27 mouse cellular contexts compared by ENCODE assay signal in genomic region chr3:153819438-153819837, GRCm38 (mm10). TPM values are rescaled to one million over a fixed set of nuclear protein-coding genes. Genes with fewer than 3 reads are reported as not detected.
DNase-seq lines count a peak whose midpoint lies in the region; ATAC-seq and TF ChIP-seq lines count a peak whose summit lies in the region.
"Had no signal": no experiment of that assay in that cellular context is flagged by ENCODE, and none has a peak within 500 bp of the region (broad histone marks: within the 10 kb centered on the region; RNA-seq: fewer than 3 reads in every experiment).

No protein-coding gene starts in this region.

- intact Hi-C loops in left cerebral cortex, adult 2 months (cut with DNase I): no loop called here

- no peaks in the 10 kb centered on the region for H3K36me3 ChIP-seq in hindbrain, embryonic 11.5 days (ENCODE audit: control insufficient read depth, insufficient read depth, low read length)
- H3K36me3 ChIP-seq in hindbrain, embryonic 13.5 days: no peaks in the 10 kb centered on the region
- H3K36me3 ChIP-seq in neural tube, embryonic 11.5 days (ENCODE audit: control insufficient read depth, insufficient read depth, low read length): no peaks in the 10 kb centered on the region
- no peaks in the 10 kb centered on the region for H3K36me3 ChIP-seq in neural tube, embryonic 15.5 days
- no peaks in the 10 kb centered on the region for H3K36me3 ChIP-seq in midbrain, postnatal 0 days (ENCODE audit: insufficient read depth, low read length)
- H3K36me3 ChIP-seq: embryonic facial prominence, embryonic 12.5 days; heart, embryonic 13.5 days; kidney, embryonic 15.5 days; limb, embryonic 15.5 days had no signal

- H3K4me2 ChIP-seq in hindbrain, embryonic 11.5 days (replicated peaks; ENCODE audit: low read depth, low read length): no peak overlapping the region
- H3K4me2 ChIP-seq in hindbrain, embryonic 13.5 days: no peak overlapping the region
- H3K4me2 ChIP-seq in neural tube, embryonic 11.5 days (ENCODE audit: low read depth): no peak overlapping the region
- no peak overlapping the region for H3K4me2 ChIP-seq in neural tube, embryonic 15.5 days
- H3K4me2 ChIP-seq in midbrain, postnatal 0 days (ENCODE audit: low read depth, low read length, poor library complexity, severe bottlenecking): no peak overlapping the region
- H3K4me2 ChIP-seq: embryonic facial prominence, embryonic 12.5 days; heart, embryonic 13.5 days; kidney, embryonic 15.5 days; limb, embryonic 15.5 days had no signal

- DNase-seq in hindbrain, embryonic 11.5 days (ENCODE audit: low spot score): peak; percentile 27
- peak; percentile 40 for DNase-seq in neural tube, embryonic 11.5 days (ENCODE audit: low spot score)
- peak; percentile 33 for DNase-seq in embryo, embryonic 11 days
- DNase-seq in midbrain, postnatal 0 days (ENCODE audit: low spot score): peak; percentile 57
- no peak for DNase-seq in left cerebral cortex, adult 2 months (ENCODE audit: extremely low spot score in 1 of 2, low spot score in 2 of 2)
- DNase-seq: adrenal gland, adult 8-10 months; cerebellum, adult 9-10 months; gastrocnemius, postnatal 36 days; heart, adult 2 months; kidney, adult 11 months; kidney, postnatal 36 days; left cerebral cortex, postnatal 4 days; lung, postnatal 4 days; retina, postnatal 1 day; right cerebral cortex, postnatal 25 days; spleen, adult 18-20 months had no signal

- no peaks in the 10 kb centered on the region for H3K9me3 ChIP-seq in hindbrain, embryonic 11.5 days (ENCODE audit: control insufficient read depth, low read length)
- H3K9me3 ChIP-seq in hindbrain, embryonic 13.5 days: no peaks in the 10 kb centered on the region
- H3K9me3 ChIP-seq in neural tube, embryonic 11.5 days (ENCODE audit: control insufficient read depth, low read length): no peaks in the 10 kb centered on the region
- H3K9me3 ChIP-seq in neural tube, embryonic 15.5 days (replicated peaks): no peaks in the 10 kb centered on the region
- 0 out of 2 replicates have a peak, but pooled peaks cover 2% of the 10 kb centered on the region for H3K9me3 ChIP-seq in midbrain, postnatal 0 days (ENCODE audit: low read length)
- H3K9me3 ChIP-seq: embryonic facial prominence, embryonic 12.5 days; heart, embryonic 13.5 days; kidney, embryonic 15.5 days; limb, embryonic 15.5 days had no signal

- no peaks in the 10 kb centered on the region for H3K4me1 ChIP-seq in hindbrain, embryonic 11.5 days (replicated peaks; ENCODE audit: control insufficient read depth, insufficient read depth, low read length)
- peaks cover 10% of the 10 kb centered on the region for H3K4me1 ChIP-seq in hindbrain, embryonic 13.5 days (replicated peaks)
- H3K4me1 ChIP-seq in neural tube, embryonic 11.5 days (ENCODE audit: control insufficient read depth, insufficient read depth, low read length): no peaks in the 10 kb centered on the region
- H3K4me1 ChIP-seq in neural tube, embryonic 15.5 days: no peaks in the 10 kb centered on the region
- H3K4me1 ChIP-seq in midbrain, postnatal 0 days (ENCODE audit: insufficient read depth, low read length): no peaks in the 10 kb centered on the region
- H3K4me1 ChIP-seq: embryonic facial prominence, embryonic 12.5 days; limb, embryonic 15.5 days had no signal

- no peak overlapping the region for H3K27ac ChIP-seq in hindbrain, embryonic 11.5 days (ENCODE audit: low read depth, low read length)
- H3K27ac ChIP-seq in hindbrain, embryonic 13.5 days: no peak overlapping the region
- H3K27ac ChIP-seq in neural tube, embryonic 11.5 days (ENCODE audit: low read depth, low read length): no peak overlapping the region
- H3K27ac ChIP-seq in neural tube, embryonic 15.5 days (replicated peaks): no peak overlapping the region
- H3K27ac ChIP-seq in midbrain, postnatal 0 days (ENCODE audit: low read depth, low read length): no peak overlapping the region
- no peak overlapping the region for H3K27ac ChIP-seq in left cerebral cortex, adult 2 months
- H3K27ac ChIP-seq: embryonic facial prominence, embryonic 12.5 days; heart, adult 2 months; heart, embryonic 13.5 days; kidney, embryonic 15.5 days; limb, embryonic 15.5 days had no signal

- peak; percentile 41 for TF ChIP-seq CTCF in midbrain, postnatal 0 days (IDR thresholded peaks at IDR 0.05)
- TF ChIP-seq CTCF in left cerebral cortex, adult 2 months (IDR thresholded peaks at IDR 0.05): no peak

- no peak overlapping the region for H3K9ac ChIP-seq in hindbrain, embryonic 11.5 days (ENCODE audit: low read depth, low read length)
- H3K9ac ChIP-seq in hindbrain, embryonic 13.5 days: no peak overlapping the region
- no peak overlapping the region for H3K9ac ChIP-seq in neural tube, embryonic 11.5 days (ENCODE audit: low read length)
- H3K9ac ChIP-seq in neural tube, embryonic 15.5 days (replicated peaks): no peak overlapping the region
- no peak overlapping the region for H3K9ac ChIP-seq in midbrain, postnatal 0 days (replicated peaks; ENCODE audit: low read length, poor library complexity, severe bottlenecking)
- H3K9ac ChIP-seq: embryonic facial prominence, embryonic 12.5 days; heart, embryonic 13.5 days; kidney, embryonic 15.5 days; limb, embryonic 15.5 days had no signal

- no peak overlapping the region for H3K4me3 ChIP-seq in hindbrain, embryonic 11.5 days (ENCODE audit: low read depth, low read length)
- no peak overlapping the region for H3K4me3 ChIP-seq in hindbrain, embryonic 13.5 days
- no peak overlapping the region for H3K4me3 ChIP-seq in neural tube, embryonic 11.5 days (ENCODE audit: low read depth, low read length)
- H3K4me3 ChIP-seq in neural tube, embryonic 15.5 days (replicated peaks): no peak overlapping the region
- H3K4me3 ChIP-seq in midbrain, postnatal 0 days (ENCODE audit: low read depth, low read length): no peak overlapping the region
- no peak overlapping the region for H3K4me3 ChIP-seq in left cerebral cortex, adult 2 months
- H3K4me3 ChIP-seq: embryonic facial prominence, embryonic 12.5 days; heart, adult 2 months; heart, embryonic 13.5 days; kidney, embryonic 15.5 days; limb, embryonic 15.5 days had no signal

- WGBS in hindbrain, embryonic 11.5 days: 73% methylated on average over 9 of the region's 9 CpGs
- WGBS in hindbrain, embryonic 13.5 days: 63% methylated on average over 9 of the region's 9 CpGs
- 83% methylated on average over 9 of the region's 9 CpGs for WGBS in neural tube, embryonic 11.5 days
- WGBS in neural tube, embryonic 15.5 days: 59% methylated on average over 9 of the region's 9 CpGs
- WGBS in midbrain, postnatal 0 days: 60% methylated on average over 9 of the region's 9 CpGs

- peak; percentile 57; the same call in 1 of the 2 replicates for ATAC-seq in hindbrain, embryonic 11.5 days (ENCODE audit: low FRiP score)
- ATAC-seq in hindbrain, embryonic 13.5 days (ENCODE audit: low FRiP score): no peak
- ATAC-seq in neural tube, embryonic 11.5 days (ENCODE audit: insufficient read depth, low FRiP score, low TSS enrichment): no peak
- ATAC-seq in neural tube, embryonic 15.5 days (ENCODE audit: low FRiP score): no peak
- ATAC-seq in midbrain, postnatal 0 days (ENCODE audit: low FRiP score): no peak
- ATAC-seq: activated CD4-positive, CD25-positive, alpha-beta regulatory T cell, adult 4 months had no signal

- H3K27me3 ChIP-seq in hindbrain, embryonic 11.5 days (ENCODE audit: control insufficient read depth, insufficient read depth, low read length): no peaks in the 10 kb centered on the region
- no peaks in the 10 kb centered on the region for H3K27me3 ChIP-seq in hindbrain, embryonic 13.5 days
- no peaks in the 10 kb centered on the region for H3K27me3 ChIP-seq in neural tube, embryonic 11.5 days (ENCODE audit: control insufficient read depth, insufficient read depth, low read length)
- no peaks in the 10 kb centered on the region for H3K27me3 ChIP-seq in neural tube, embryonic 15.5 days (replicated peaks)
- no peaks in the 10 kb centered on the region for H3K27me3 ChIP-seq in midbrain, postnatal 0 days (ENCODE audit: insufficient read depth, low read length)
- H3K27me3 ChIP-seq: embryonic facial prominence, embryonic 12.5 days; kidney, embryonic 15.5 days; limb, embryonic 15.5 days had no signal

RNA-seq across cellular contexts. Expression of gene Asb17, which starts 24.6 kb away (rescaled TPM):
- polyA plus RNA-seq in hindbrain, embryonic 11.5 days (2014; fragmentation: Nextera tagmentation; extraction: Ambion mirVana): 0.25 and 0.86 TPM in 2 replicates
- 0.17 and 0.21 TPM in 2 replicates for polyA plus RNA-seq in hindbrain, embryonic 13.5 days (2015; fragmentation: Nextera tagmentation; extraction: Ambion mirVana)
- polyA plus RNA-seq in neural tube, embryonic 11.5 days (2014; fragmentation: Nextera tagmentation; extraction: Ambion mirVana): 0.44 TPM in 1 of 2 replicates, not detected in the other
- polyA plus RNA-seq in neural tube, embryonic 15.5 days (2015; fragmentation: Nextera tagmentation; extraction: Ambion mirVana): not detected in 2 replicates
- total RNA-seq in midbrain, postnatal 0 days (2014; rRNA removed): 0.44 TPM in 1 of 2 replicates, not detected in the other
- 0.07 TPM in 1 of 2 replicates, not detected in the other for polyA plus RNA-seq in midbrain, postnatal 0 days (2015; fragmentation: Nextera tagmentation; extraction: Ambion mirVana)
- not detected for total RNA-seq in left cerebral cortex, adult 2 months (2021)
- total RNA-seq: adrenal gland, adult 8-10 months; gastrocnemius, adult 18-20 months; gastrocnemius, postnatal 36 days; heart, adult 2 months; heart, postnatal 25 days; left cerebral cortex, adult 8-10 months; left cerebral cortex, postnatal 4 days had no signal
- polyA plus RNA-seq: heart, adult 2 months; thymus, postnatal 0 days had no signal

Comparison
In these comparisons a context has a peak if more than half of its experiments do, and no peak if none do; other contexts are left out.
1. DNase-seq: peak in hindbrain, embryonic 11.5 days (single experiment), neural tube, embryonic 11.5 days (single experiment), embryo, embryonic 11 days (single experiment) and midbrain, postnatal 0 days (single experiment); none in left cerebral cortex, adult 2 months (0 of 2).